Mouse (Mus musculus) heart, embryonic 14.5 days (tissue): ENCODE results near the gene Csn1s1. TPM values are rescaled to one million over a fixed set of nuclear protein-coding genes. Genes with fewer than 3 reads are reported as not detected.

Experiments
- ATAC-seq: fragments of 200-750 bp; cut with Nextera tagmentation; 2 replicates; pipeline ENCODE4 v1.8.0; 2017; ENCODE audit warnings: low read depth, moderate TSS enrichment; ENCODE audit not compliant: insufficient number of reproducible peaks, insufficient read depth, low FRiP score
- H3K27ac ChIP-seq, 2 experiments: fragments of 200-500 bp in 1 of 2; fragments of 300-500 bp in 1 of 2; sonication (generic) in 1 of 2; replicated peaks in 1 of 2; 2 replicates each; pipeline ENCODE4 v1.5.1; 2012 to 2014; ENCODE audit warnings: low read depth in 2 of 2, low read length in 2 of 2, control low read depth in 1 of 2, mild to moderate bottlenecking in 1 of 2, mixed read lengths in 1 of 2; ENCODE audit not compliant: control insufficient read depth in 1 of 2, insufficient read depth in 1 of 2
- H3K27me3 ChIP-seq: fragments of 300-500 bp; sonication (generic); 2 replicates; pipeline ENCODE4 v1.6.1; 2014; ENCODE audit warnings: mild to moderate bottlenecking, low read length, control low read depth; ENCODE audit not compliant: control insufficient read depth, insufficient read depth
- H3K36me3 ChIP-seq: fragments of 300-500 bp; sonication (generic); 2 replicates; pipeline ENCODE4 v1.6.1; 2014; ENCODE audit warnings: mild to moderate bottlenecking, control low read depth, low read length, mixed read lengths; ENCODE audit not compliant: control insufficient read depth, insufficient read depth
- H3K4me1 ChIP-seq, 2 experiments: fragments of 200-500 bp in 1 of 2; fragments of 300-500 bp in 1 of 2; sonication (generic) in 1 of 2; 2 replicates each; pipeline ENCODE4 v1.6.1; 2012 to 2014; ENCODE audit warnings: low read length in 2 of 2, control low read depth in 1 of 2, mixed read lengths in 1 of 2; ENCODE audit not compliant: control insufficient read depth in 2 of 2, insufficient read depth in 2 of 2
- H3K4me2 ChIP-seq: fragments of 300-500 bp; sonication (generic); 2 replicates; pipeline ENCODE4 v1.6.1; 2014; ENCODE audit warnings: mild to moderate bottlenecking, low read length
- H3K4me3 ChIP-seq, 2 experiments: fragments of 200-500 bp in 1 of 2; fragments of 300-500 bp in 1 of 2; sonication (generic) in 1 of 2; 2 replicates each; pipeline ENCODE4 v1.5.1; 2012 to 2014; ENCODE audit warnings: low read length in 2 of 2, mild to moderate bottlenecking in 2 of 2, control low read depth in 1 of 2, low read depth in 1 of 2, moderate library complexity in 1 of 2; ENCODE audit not compliant: control insufficient read depth in 1 of 2, insufficient read depth in 1 of 2
- H3K9ac ChIP-seq: fragments of 300-500 bp; sonication (generic); 2 replicates; pipeline ENCODE4 v1.6.1; 2014; ENCODE audit warnings: mild to moderate bottlenecking, low read length
- H3K9me3 ChIP-seq: fragments of 300-500 bp; sonication (generic); 2 replicates; pipeline ENCODE4 v1.6.1; 2016; ENCODE audit warnings: low read length, control low read depth; ENCODE audit not compliant: control insufficient read depth
- WGBS: fragments of 180-500 bp; shearing (Covaris S2); extraction: QIAGEN DNeasy Blood & Tissue Kit; methylation state at CpG from one replicate; pipeline ENCODE4 v1.1.7; 2014; 5-methylcytosine and 5-hydroxymethylcytosine counted together
- polyA plus RNA-seq: library from polyadenylated mRNA; unstranded; fragments of >200 nt; fragmentation: Nextera tagmentation; extraction: Ambion mirVana; gene quantifications from 2 replicates; pipeline ENCODE4 v1.2.1, GENCODE M21; 2014

Csn1s1 gene
- polyA plus RNA-seq = not detected in 2 replicates

DNA sequence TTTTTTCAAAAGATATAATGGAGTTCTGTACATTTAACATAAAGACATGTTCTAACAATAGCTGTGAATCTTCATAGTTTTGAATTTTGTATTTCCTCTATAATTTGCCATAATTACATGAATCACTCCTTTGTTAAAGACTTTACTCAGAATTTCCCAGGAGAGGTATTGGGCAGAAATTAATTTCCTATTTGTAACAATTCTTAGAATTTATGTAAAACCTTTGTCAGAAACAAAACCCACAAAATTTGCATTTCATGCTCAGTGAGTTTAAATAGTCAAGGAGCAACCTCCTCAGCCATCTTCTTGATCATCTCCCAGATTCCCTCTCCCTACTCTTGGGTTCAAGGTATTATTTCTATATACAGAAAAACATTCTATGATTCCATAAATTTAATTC lies at the start of gene Csn1s1:
TSS of gene Csn1s1 (plus strand) at position 301 of the 400 bp plus-strand sequence.
- Histone ChIP-seq H3K27ac (no peak within 1 kb of the TSS), H3K4me1 (no peaks in the 10 kb centered on the region), H3K27me3 (no peaks in the 10 kb centered on the region), H3K9me3 (no peaks in the 10 kb centered on the region), H3K4me2 (no peak within 1 kb of the TSS), H3K4me3 (no peak within 1 kb of the TSS), H3K9ac (no peak within 1 kb of the TSS), H3K36me3 (no peaks in the 10 kb centered on the region)
- ATAC-seq = no peak

DNA sequence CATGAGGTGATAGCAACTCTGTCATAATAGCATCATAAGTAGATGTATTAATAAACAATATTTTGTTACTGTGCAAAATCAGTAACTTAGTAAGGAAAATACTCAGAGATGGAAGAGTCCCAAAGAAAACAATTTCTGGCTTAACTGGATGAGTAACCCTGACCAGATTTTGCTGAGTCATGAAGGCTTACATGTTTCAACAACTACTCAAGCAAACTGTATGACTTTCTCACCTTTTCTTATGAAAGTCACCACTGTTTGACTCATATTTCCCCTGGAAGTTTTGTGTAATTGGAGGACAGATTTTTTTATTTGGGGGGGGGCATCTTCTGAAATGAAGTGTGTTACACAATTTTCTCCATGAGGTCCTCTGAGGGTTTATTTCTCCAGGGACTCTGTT lies 43.3 kb upstream of the Csn1s1 start:
- Histone ChIP-seq H3K27me3 (no peaks in the 10 kb centered on the region), H3K36me3 (no peaks in the 10 kb centered on the region), H3K4me1 (no peaks in the 10 kb centered on the region), H3K9ac (no peak overlapping the region), H3K27ac (no peak overlapping the region), H3K4me2 (no peak overlapping the region), H3K4me3 (no peak overlapping the region), H3K9me3 (no peaks in the 10 kb centered on the region)
- ATAC-seq = no peak

DNA sequence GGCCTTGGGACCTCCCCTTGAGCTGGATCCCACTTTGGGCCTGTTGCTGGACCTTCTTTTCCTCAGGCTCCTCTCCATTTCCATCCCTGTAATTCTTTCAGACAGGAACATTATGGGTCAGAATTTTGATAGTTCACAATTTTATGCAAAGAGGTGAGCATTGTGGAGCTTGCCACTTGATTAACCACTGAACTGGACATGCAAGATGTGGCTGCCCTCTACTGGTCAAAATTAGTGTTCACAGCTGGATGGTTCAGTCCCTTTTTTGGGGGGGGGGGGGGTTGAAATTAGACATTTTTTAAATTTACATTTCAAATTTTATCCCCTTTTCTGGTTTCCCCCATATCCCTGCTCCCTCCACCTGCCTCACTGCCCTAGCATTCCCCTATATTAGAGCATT lies 23.2 kb upstream of the Csn1s1 start:
- no peak for ATAC-seq
- Histone ChIP-seq H3K4me2 (no peak overlapping the region), H3K9me3 (no peaks in the 10 kb centered on the region), H3K4me1 (no peaks in the 10 kb centered on the region), H3K27ac (no peak overlapping the region), H3K36me3 (no peaks in the 10 kb centered on the region), H3K9ac (no peak overlapping the region), H3K4me3 (no peak overlapping the region), H3K27me3 (no peaks in the 10 kb centered on the region)

DNA sequence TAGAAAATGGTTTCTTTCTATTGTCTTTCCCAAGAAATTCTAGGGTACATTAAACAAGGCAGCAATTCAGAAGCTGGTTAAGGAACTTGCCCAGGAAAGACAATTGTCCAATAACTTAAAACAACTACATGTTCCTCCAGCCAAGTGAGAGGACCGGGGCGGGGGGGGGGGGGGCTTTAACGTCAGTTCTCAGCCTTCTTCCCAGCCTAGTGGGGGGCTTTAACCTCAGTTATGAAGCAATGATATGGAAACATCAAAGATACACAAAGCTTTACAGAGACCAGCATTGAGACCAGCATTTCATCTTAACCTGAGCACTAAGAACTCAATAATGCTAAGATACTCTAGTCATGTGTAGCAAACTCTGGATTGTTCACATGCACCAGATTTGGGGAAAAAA lies 33.5 kb downstream of the Csn1s1 start, which contains the start of gene Csn2:
TSS of gene Csn2 (minus strand) at position 101 of the 400 bp plus-strand sequence.
- no peak for ATAC-seq
- no peak within 1 kb of the TSS for H3K4me2 ChIP-seq
- WGBS = 74% methylated on average over 3 of the region's 3 CpGs
- H3K4me1 ChIP-seq = no peaks in the 10 kb centered on the region
- H3K27ac ChIP-seq = no peak within 1 kb of the TSS
- H3K27me3 ChIP-seq = no peaks in the 10 kb centered on the region
- H3K4me3 ChIP-seq = no peak within 1 kb of the TSS
- no peaks in the 10 kb centered on the region for H3K36me3 ChIP-seq
- no peaks in the 10 kb centered on the region for H3K9me3 ChIP-seq
- H3K9ac ChIP-seq = no peak within 1 kb of the TSS

DNA sequence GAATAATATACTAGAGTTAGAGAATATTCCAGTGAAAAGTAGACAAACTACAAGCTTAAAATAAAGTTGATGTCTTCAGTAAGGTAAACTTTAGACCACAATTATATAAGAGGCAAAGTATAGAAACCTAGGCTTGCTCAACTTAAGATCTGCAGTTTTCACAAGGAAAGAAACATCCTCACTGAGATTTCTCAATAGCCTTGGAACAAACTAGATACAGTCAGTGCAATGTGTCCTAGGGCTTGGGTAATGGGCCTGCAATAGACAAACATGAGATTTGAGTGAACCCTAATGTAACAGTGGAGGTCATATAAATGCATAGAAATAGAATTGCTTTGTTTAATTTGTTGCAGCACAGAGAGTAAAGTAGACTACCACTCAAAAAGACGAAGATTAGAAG lies 39.9 kb downstream of the Csn1s1 start:
- H3K4me1 ChIP-seq = no peaks in the 10 kb centered on the region
- H3K9ac ChIP-seq = no peak overlapping the region
- no peak overlapping the region for H3K4me2 ChIP-seq
- no peaks in the 10 kb centered on the region for H3K27me3 ChIP-seq
- H3K27ac ChIP-seq = no peak overlapping the region
- ATAC-seq = no peak
- H3K9me3 ChIP-seq = no peaks in the 10 kb centered on the region
- 73% methylated on average over 1 of the region's 1 CpGs for WGBS
- no peaks in the 10 kb centered on the region for H3K36me3 ChIP-seq
- no peak overlapping the region for H3K4me3 ChIP-seq

Other genes starting within 250 kb of the Csn1s1 start
- gene Ugt2b38, start 242.0 kb upstream of the Csn1s1 start, polyA plus RNA-seq = not detected in 2 replicates
- not detected in 2 replicates for gene Ugt2a2, start 183.9 kb upstream of the Csn1s1 start, polyA plus RNA-seq
- gene Gm43638, start 179.4 kb upstream of the Csn1s1 start, polyA plus RNA-seq = not detected in 2 replicates
- gene Ugt2a1, start 175.3 kb upstream of the Csn1s1 start, polyA plus RNA-seq = not detected in 2 replicates
- gene Sult1b1, start 128.0 kb upstream of the Csn1s1 start, polyA plus RNA-seq = not detected in 2 replicates
- not detected in 2 replicates for gene Sult1d1, start 97.2 kb upstream of the Csn1s1 start, polyA plus RNA-seq
- not detected in 2 replicates for gene Sult1e1, start 74.6 kb upstream of the Csn1s1 start, polyA plus RNA-seq
- gene Csn2, start 33.4 kb downstream of the Csn1s1 start, polyA plus RNA-seq = not detected in 2 replicates
- not detected in 2 replicates for gene Csn1s2a, start 108.4 kb downstream of the Csn1s1 start, polyA plus RNA-seq
- not detected in 2 replicates for gene Csn1s2b, start 141.9 kb downstream of the Csn1s1 start, polyA plus RNA-seq
- gene Prr27, start 159.5 kb downstream of the Csn1s1 start, polyA plus RNA-seq = not detected in 2 replicates
- not detected in 2 replicates for gene Odam, start 218.8 kb downstream of the Csn1s1 start, polyA plus RNA-seq